Mouse (Mus musculus): ENCODE results near the gene Golga2. TPM values are rescaled to one million over a fixed set of nuclear protein-coding genes. Genes with fewer than 3 reads are reported as not detected.

The Golga2 gene
- polyA plus RNA-seq, 1 experiment from 2014 or later = 7.9 TPM

DNA sequence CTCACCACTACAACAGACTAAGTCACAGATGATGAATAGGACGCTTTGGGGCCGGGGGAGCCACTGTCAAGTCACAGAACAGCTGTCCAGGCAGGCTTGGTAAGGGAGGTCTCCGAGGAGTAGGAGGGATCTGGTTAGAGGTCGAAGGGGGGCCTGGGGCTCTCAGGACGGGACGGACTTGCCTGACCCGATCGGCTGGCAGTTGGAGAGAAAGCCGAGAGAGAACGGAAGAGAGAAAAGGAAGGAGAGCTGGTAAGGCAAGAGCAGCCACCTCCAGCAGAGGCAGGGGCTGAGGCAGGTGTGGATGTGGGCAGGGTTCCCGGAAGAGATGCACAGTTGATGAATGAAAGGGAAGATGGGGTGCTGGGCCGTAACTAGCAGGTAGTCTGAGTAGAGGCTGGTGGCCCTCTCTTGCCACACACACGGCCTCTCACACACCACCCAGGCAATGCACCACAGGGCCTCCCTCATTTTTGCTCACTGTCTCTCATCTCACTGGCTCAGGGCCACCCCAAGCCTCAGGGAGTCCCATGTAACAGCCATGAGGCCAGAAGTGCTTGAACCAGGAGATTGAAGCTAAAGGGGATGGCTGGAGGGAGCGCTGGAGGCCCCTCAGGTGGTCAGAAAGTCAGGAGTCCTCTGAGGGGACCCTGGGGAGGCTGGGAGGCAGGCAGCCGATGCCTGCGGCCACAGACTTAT lies 21.8 kb downstream of the Golga2 start:
- H3K9me3 ChIP-seq (replicated peaks) = no peaks in the 10 kb centered on the region
- peaks cover 16% of the 10 kb centered on the region for H3K4me1 ChIP-seq (replicated peaks)
- H3K9ac ChIP-seq = no peak overlapping the region
- H3K27me3 ChIP-seq = peaks cover 40% of the 10 kb centered on the region
- no peak for ATAC-seq (ENCODE audit: insufficient read depth)
- H3K4me2 ChIP-seq = no peak overlapping the region
- no peak overlapping the region for H3K27ac ChIP-seq (replicated peaks)
- no peak overlapping the region for H3K4me3 ChIP-seq (replicated peaks)
- 76% methylated on average over 16 of the region's 16 CpGs for WGBS (ENCODE audit: insufficient replicate concordance)
- H3K36me3 ChIP-seq (replicated peaks) = peaks cover 37% of the 10 kb centered on the region

- 75% methylated on average over 18 of the region's 18 CpGs for WGBS (ENCODE audit: insufficient replicate concordance)
- peaks cover 47% of the 10 kb centered on the region for H3K27me3 ChIP-seq
Observed at GRCm38 (mm10) chr2:32310096-32310845, 23.1 kb downstream of the Golga2 start.

DNA sequence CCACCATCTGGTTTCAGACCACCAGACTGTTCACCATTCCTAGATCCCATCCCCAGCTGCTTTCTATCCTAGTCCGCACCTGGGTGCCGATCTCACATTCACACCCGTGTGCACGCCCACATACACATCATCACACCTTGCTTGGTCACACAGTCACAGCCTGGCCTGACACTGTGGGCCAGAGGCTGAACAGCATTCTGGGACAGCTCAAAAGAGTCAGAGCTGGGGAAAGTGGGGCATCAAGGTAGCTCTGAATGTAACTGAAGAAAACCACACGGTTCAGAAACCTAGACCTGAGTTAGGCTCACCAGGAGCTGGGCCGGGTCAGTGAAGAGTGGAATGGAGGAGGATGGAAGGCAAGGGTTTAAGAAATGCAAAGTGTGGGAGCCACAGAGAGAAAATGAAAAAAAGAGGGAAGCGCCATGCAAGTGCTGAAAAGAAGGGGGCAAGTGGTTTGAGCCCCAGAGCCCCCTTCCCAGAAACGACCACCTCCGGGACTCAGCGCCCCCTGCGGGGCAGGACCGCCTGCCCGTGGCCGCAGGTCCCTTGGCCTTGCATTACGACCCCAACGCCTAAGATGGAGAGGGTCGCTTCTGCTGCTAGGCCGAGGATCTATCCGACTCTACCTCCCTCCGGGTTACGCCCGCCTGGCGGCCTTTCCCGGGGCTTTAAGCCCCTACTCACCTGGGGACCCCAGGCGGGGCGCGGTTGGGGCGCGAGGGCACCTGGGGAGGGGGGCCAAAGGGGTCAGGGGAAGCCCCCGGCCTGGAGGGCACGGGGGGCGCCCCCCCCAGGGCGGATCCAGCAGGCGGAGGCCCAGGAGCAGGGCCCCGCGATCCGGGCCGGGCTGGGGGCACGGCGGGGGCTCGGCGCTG lies 24.5 kb downstream of the Golga2 start:
- H3K4me2 ChIP-seq = peak overlapping the region; percentile 94
- H3K27ac ChIP-seq (replicated peaks) = no peak overlapping the region
- peaks cover 61% of the 10 kb centered on the region for H3K27me3 ChIP-seq
- 0 out of 2 replicates have a peak, but pooled peaks have one; percentile 7 for ATAC-seq (ENCODE audit: insufficient read depth)
- peaks cover 16% of the 10 kb centered on the region for H3K4me1 ChIP-seq (replicated peaks)
- peaks cover 11% of the 10 kb centered on the region for H3K36me3 ChIP-seq (replicated peaks)
- H3K9me3 ChIP-seq (replicated peaks) = no peaks in the 10 kb centered on the region
- WGBS (ENCODE audit: insufficient replicate concordance) = 10% methylated on average over 39 of the region's 42 CpGs
- peak overlapping the region; percentile 47; the same call in 1 of the 2 replicates for H3K9ac ChIP-seq
- peak overlapping the region; percentile 57 for H3K4me3 ChIP-seq (replicated peaks)

More at GRCm38 (mm10) chr2:32310096-32310845, 23.1 kb downstream of the Golga2 start:
- Histone ChIP-seq H3K36me3 (replicated peaks) (peaks cover 25% of the 10 kb centered on the region), H3K4me1 (replicated peaks) (peaks cover 16% of the 10 kb centered on the region), H3K9ac (no peak overlapping the region), H3K27ac (replicated peaks) (no peak overlapping the region), H3K9me3 (replicated peaks) (no peaks in the 10 kb centered on the region), H3K4me3 (replicated peaks) (no peak overlapping the region), H3K4me2 (no peak overlapping the region)
- ATAC-seq (ENCODE audit: insufficient read depth) = no peak

DNA sequence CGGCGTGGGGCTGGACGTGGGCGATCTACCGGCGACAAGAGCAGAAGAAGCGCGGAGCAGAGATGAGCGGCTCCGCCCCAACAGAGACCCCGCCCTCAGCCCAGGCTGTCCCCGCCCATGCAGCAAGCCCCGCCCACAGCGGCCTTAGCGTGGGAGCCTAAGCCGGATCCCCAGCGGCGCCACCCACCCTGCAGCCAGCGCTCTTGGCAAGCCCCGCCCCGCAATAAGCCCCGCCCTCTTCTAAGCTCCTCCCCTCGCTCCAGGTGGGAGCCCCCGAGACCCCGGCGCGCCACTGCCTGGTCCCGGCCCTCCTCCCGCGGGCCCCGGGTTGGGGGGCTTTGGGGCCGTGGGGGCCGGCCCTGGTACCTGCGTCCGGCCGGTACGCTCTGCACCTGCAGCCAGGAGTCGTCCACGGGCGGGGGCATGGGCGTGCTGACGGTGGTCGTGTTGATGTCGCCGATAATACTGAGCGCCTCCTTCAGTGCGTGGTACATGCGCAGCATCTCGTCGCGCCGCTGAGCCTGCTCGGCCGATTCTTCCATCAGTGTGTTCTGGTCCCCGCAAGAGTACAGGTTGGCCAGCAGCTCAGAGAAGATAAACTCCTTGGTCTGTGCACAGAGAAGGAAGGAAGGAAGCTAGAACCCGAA lies 25.3 kb downstream of the Golga2 start:
- peak overlapping the region; percentile 94 for H3K4me2 ChIP-seq
- 1% methylated on average over 50 of the region's 56 CpGs for WGBS (ENCODE audit: insufficient replicate concordance)
- H3K27me3 ChIP-seq = peaks cover 68% of the 10 kb centered on the region
- H3K4me1 ChIP-seq (replicated peaks) = peaks cover 16% of the 10 kb centered on the region
- no peak overlapping the region for H3K27ac ChIP-seq (replicated peaks)
- peak overlapping the region; percentile 57 for H3K4me3 ChIP-seq (replicated peaks)
- peak; percentile 67 for ATAC-seq (ENCODE audit: insufficient read depth)
- peak overlapping the region; percentile 47; the same call in 1 of the 2 replicates for H3K9ac ChIP-seq
- peaks cover 3% of the 10 kb centered on the region; the same call in 1 of the 2 replicates for H3K36me3 ChIP-seq (replicated peaks)
- H3K9me3 ChIP-seq (replicated peaks) = no peaks in the 10 kb centered on the region

- ATAC-seq (ENCODE audit: insufficient read depth) = no peak
- H3K27me3 ChIP-seq = peaks cover 89% of the 10 kb centered on the region
- no peaks in the 10 kb centered on the region for H3K9me3 ChIP-seq (replicated peaks)
- H3K4me2 ChIP-seq = no peak overlapping the region
- WGBS (ENCODE audit: insufficient replicate concordance) = 80% methylated on average over 14 of the region's 14 CpGs
- H3K4me1 ChIP-seq (replicated peaks) = peaks cover 16% of the 10 kb centered on the region
- no peak overlapping the region for H3K9ac ChIP-seq
- no peaks in the 10 kb centered on the region for H3K36me3 ChIP-seq (replicated peaks)
- no peak overlapping the region for H3K4me3 ChIP-seq (replicated peaks)
- no peak overlapping the region for H3K27ac ChIP-seq (replicated peaks)
Observed at GRCm38 (mm10) chr2:32314831-32315230, 27.6 kb downstream of the Golga2 start.

GRCm38 (mm10) chr2:32315751-32316150 lies 28.6 kb downstream of the Golga2 start:
- Histone ChIP-seq H3K9ac (no peak overlapping the region), H3K4me2 (no peak overlapping the region), H3K4me1 (replicated peaks) (peaks cover 16% of the 10 kb centered on the region), H3K4me3 (replicated peaks) (no peak overlapping the region), H3K36me3 (replicated peaks) (no peaks in the 10 kb centered on the region), H3K27ac (replicated peaks) (no peak overlapping the region), H3K9me3 (replicated peaks) (no peaks in the 10 kb centered on the region), H3K27me3 (peaks cover 90% of the 10 kb centered on the region)
- 35% methylated on average over 8 of the region's 8 CpGs for WGBS (ENCODE audit: insufficient replicate concordance)
- no peak for ATAC-seq (ENCODE audit: insufficient read depth)

- Histone ChIP-seq H3K36me3 (replicated peaks) (no peaks in the 10 kb centered on the region), H3K9ac (no peak overlapping the region), H3K9me3 (replicated peaks) (no peaks in the 10 kb centered on the region), H3K4me1 (replicated peaks) (peaks cover 8% of the 10 kb centered on the region), H3K4me3 (replicated peaks) (no peak overlapping the region), H3K4me2 (no peak overlapping the region), H3K27ac (replicated peaks) (no peak overlapping the region), H3K27me3 (peaks cover 79% of the 10 kb centered on the region)
- 63% methylated on average over 20 of the region's 20 CpGs for WGBS (ENCODE audit: insufficient replicate concordance)
- ATAC-seq (ENCODE audit: insufficient read depth) = no peak
Observed at GRCm38 (mm10) chr2:32316887-32317656, 29.9 kb downstream of the Golga2 start.

DNA sequence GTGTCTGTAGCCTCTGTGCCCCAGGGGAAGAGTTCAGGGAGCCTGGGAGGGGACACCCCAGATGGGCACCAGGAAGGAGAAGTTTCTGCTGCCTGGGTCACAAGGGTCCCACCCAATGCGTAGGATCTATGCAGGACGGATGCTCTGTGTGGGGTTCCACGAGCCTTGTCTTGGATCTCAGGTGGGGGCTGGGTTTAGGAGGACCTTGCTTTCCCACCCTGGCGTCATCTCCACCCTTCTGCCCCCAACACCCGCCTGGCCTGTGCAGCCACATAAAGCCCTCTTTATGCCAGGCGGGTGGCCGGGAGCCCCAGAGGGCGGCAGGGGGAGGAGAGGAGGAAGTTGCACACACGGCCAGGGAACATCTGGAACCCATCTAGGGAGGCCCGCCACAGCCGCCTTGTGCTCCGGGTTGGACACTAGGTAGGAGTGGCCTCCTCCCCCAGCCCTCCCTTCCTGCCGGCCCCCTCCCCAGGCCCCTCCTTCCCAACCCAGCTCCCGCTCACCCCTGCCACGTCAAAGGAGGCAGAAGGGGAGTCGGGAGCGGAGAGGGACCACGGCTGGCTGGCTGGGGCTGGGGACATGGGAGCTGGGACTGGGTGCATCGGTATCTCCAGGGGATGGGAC lies 30.7 kb downstream of the Golga2 start:
- H3K4me2 ChIP-seq = peak overlapping the region; percentile 34
- no peak overlapping the region for H3K9ac ChIP-seq
- WGBS (ENCODE audit: insufficient replicate concordance) = 11% methylated on average over 19 of the region's 19 CpGs
- no peaks in the 10 kb centered on the region for H3K36me3 ChIP-seq (replicated peaks)
- no peak for ATAC-seq (ENCODE audit: insufficient read depth)
- 0 out of 2 replicates have a peak overlapping the region, but pooled peaks have one; percentile 7 for H3K4me3 ChIP-seq (replicated peaks)
- no peaks in the 10 kb centered on the region for H3K4me1 ChIP-seq (replicated peaks)
- no peak overlapping the region for H3K27ac ChIP-seq (replicated peaks)
- peaks cover 70% of the 10 kb centered on the region for H3K27me3 ChIP-seq
- H3K9me3 ChIP-seq (replicated peaks) = no peaks in the 10 kb centered on the region

GRCm38 (mm10) chr2:32318709-32319585 lies 31.8 kb downstream of the Golga2 start:
- Histone ChIP-seq H3K9me3 (replicated peaks) (no peaks in the 10 kb centered on the region), H3K4me1 (replicated peaks) (no peaks in the 10 kb centered on the region), H3K4me3 (replicated peaks) (no peak overlapping the region), H3K9ac (no peak overlapping the region), H3K4me2 (peak overlapping the region; percentile 34), H3K27me3 (peaks cover 61% of the 10 kb centered on the region), H3K36me3 (replicated peaks) (no peaks in the 10 kb centered on the region), H3K27ac (replicated peaks) (no peak overlapping the region)
- ATAC-seq (ENCODE audit: insufficient read depth) = no peak
- WGBS (ENCODE audit: insufficient replicate concordance) = 66% methylated on average over 14 of the region's 14 CpGs

All from liver, embryonic 15.5 days (tissue).